Mouse (Mus musculus): ENCODE measurements around the gene 4930404H24Rik. TPM values are rescaled to one million over a fixed set of nuclear protein-coding genes. Genes with fewer than 3 reads are reported as not detected.
"Not testable (repeated sequence)": the region's sequence is repeated elsewhere in the genome, so short reads cannot be mapped to it uniquely, and the experiment has no call there.

Gene 4930404H24Rik
- total RNA-seq, 1 experiment from 2014 or later, result not detected

GRCm38 (mm10) chr2:153475114-153476112, 17.2 kb upstream of the 4930404H24Rik start:
- ATAC-seq (replicated peaks; ENCODE audit: insufficient number of reproducible peaks, low FRiP score, low TSS enrichment, poor library complexity, severe bottlenecking), result no peak

GRCm38 (mm10) chr2:153478583-153478982, 14.0 kb upstream of the 4930404H24Rik start:
- peak; percentile 57 for ATAC-seq (replicated peaks; ENCODE audit: insufficient number of reproducible peaks, low FRiP score, low TSS enrichment, poor library complexity, severe bottlenecking)

GRCm38 (mm10) chr2:153479486-153479885, 13.1 kb upstream of the 4930404H24Rik start:
- ATAC-seq (replicated peaks; ENCODE audit: insufficient number of reproducible peaks, low FRiP score, low TSS enrichment, poor library complexity, severe bottlenecking), result no peak

GRCm38 (mm10) chr2:153481108-153481860, 11.3 kb upstream of the 4930404H24Rik start:
- no peak for ATAC-seq (replicated peaks; ENCODE audit: insufficient number of reproducible peaks, low FRiP score, low TSS enrichment, poor library complexity, severe bottlenecking)

- no peak for ATAC-seq (replicated peaks; ENCODE audit: insufficient number of reproducible peaks, low FRiP score, low TSS enrichment, poor library complexity, severe bottlenecking)
Measured at GRCm38 (mm10) chr2:153481861-153482120, 10.8 kb upstream of the 4930404H24Rik start.

- ATAC-seq (replicated peaks; ENCODE audit: insufficient number of reproducible peaks, low FRiP score, low TSS enrichment, poor library complexity, severe bottlenecking), result no peak
Measured at GRCm38 (mm10) chr2:153483118-153483983, 9.2 kb upstream of the 4930404H24Rik start.

GRCm38 (mm10) chr2:153484071-153484470, 8.5 kb upstream of the 4930404H24Rik start:
- ATAC-seq (replicated peaks; ENCODE audit: insufficient number of reproducible peaks, low FRiP score, low TSS enrichment, poor library complexity, severe bottlenecking), result no peak

- no peak for ATAC-seq (replicated peaks; ENCODE audit: insufficient number of reproducible peaks, low FRiP score, low TSS enrichment, poor library complexity, severe bottlenecking)
Measured at GRCm38 (mm10) chr2:153490116-153490515, 2.5 kb upstream of the 4930404H24Rik start.

GRCm38 (mm10) chr2:153490940-153491339, 1.6 kb upstream of the 4930404H24Rik start:
- ATAC-seq (replicated peaks; ENCODE audit: insufficient number of reproducible peaks, low FRiP score, low TSS enrichment, poor library complexity, severe bottlenecking), result no peak

GRCm38 (mm10) chr2:153491512-153492178, 945 bp upstream of the 4930404H24Rik start:
- no peak for ATAC-seq (replicated peaks; ENCODE audit: insufficient number of reproducible peaks, low FRiP score, low TSS enrichment, poor library complexity, severe bottlenecking)

- ATAC-seq (replicated peaks; ENCODE audit: insufficient number of reproducible peaks, low FRiP score, low TSS enrichment, poor library complexity, severe bottlenecking), result no peak
Measured at GRCm38 (mm10) chr2:153492179-153492517, 442 bp upstream of the 4930404H24Rik start.

GRCm38 (mm10) chr2:153493393-153493731, 772 bp downstream of the 4930404H24Rik start:
- ATAC-seq (replicated peaks; ENCODE audit: insufficient number of reproducible peaks, low FRiP score, low TSS enrichment, poor library complexity, severe bottlenecking), result no peak

- ATAC-seq (replicated peaks; ENCODE audit: insufficient number of reproducible peaks, low FRiP score, low TSS enrichment, poor library complexity, severe bottlenecking), result no peak
Measured at GRCm38 (mm10) chr2:153493781-153494292, 1.2 kb downstream of the 4930404H24Rik start.

- no peak for ATAC-seq (replicated peaks; ENCODE audit: insufficient number of reproducible peaks, low FRiP score, low TSS enrichment, poor library complexity, severe bottlenecking)
Measured at GRCm38 (mm10) chr2:153494293-153494811, 1.8 kb downstream of the 4930404H24Rik start.

- ATAC-seq (replicated peaks; ENCODE audit: insufficient number of reproducible peaks, low FRiP score, low TSS enrichment, poor library complexity, severe bottlenecking), result not testable (repeated sequence)
Measured at GRCm38 (mm10) chr2:153495391-153495790, 2.8 kb downstream of the 4930404H24Rik start.

- ATAC-seq (replicated peaks; ENCODE audit: insufficient number of reproducible peaks, low FRiP score, low TSS enrichment, poor library complexity, severe bottlenecking), result no peak
Measured at GRCm38 (mm10) chr2:153495818-153496217, 3.2 kb downstream of the 4930404H24Rik start.

GRCm38 (mm10) chr2:153496301-153496700, 3.7 kb downstream of the 4930404H24Rik start:
- ATAC-seq (replicated peaks; ENCODE audit: insufficient number of reproducible peaks, low FRiP score, low TSS enrichment, poor library complexity, severe bottlenecking), result no peak

- ATAC-seq (replicated peaks; ENCODE audit: insufficient number of reproducible peaks, low FRiP score, low TSS enrichment, poor library complexity, severe bottlenecking), result no peak
Measured at GRCm38 (mm10) chr2:153496898-153497297, 4.3 kb downstream of the 4930404H24Rik start.

Measured in monocyte, adult 5-6 weeks (primary cell).